12 mouse cellular contexts compared by ENCODE assay signal in the genomic region with DNA sequence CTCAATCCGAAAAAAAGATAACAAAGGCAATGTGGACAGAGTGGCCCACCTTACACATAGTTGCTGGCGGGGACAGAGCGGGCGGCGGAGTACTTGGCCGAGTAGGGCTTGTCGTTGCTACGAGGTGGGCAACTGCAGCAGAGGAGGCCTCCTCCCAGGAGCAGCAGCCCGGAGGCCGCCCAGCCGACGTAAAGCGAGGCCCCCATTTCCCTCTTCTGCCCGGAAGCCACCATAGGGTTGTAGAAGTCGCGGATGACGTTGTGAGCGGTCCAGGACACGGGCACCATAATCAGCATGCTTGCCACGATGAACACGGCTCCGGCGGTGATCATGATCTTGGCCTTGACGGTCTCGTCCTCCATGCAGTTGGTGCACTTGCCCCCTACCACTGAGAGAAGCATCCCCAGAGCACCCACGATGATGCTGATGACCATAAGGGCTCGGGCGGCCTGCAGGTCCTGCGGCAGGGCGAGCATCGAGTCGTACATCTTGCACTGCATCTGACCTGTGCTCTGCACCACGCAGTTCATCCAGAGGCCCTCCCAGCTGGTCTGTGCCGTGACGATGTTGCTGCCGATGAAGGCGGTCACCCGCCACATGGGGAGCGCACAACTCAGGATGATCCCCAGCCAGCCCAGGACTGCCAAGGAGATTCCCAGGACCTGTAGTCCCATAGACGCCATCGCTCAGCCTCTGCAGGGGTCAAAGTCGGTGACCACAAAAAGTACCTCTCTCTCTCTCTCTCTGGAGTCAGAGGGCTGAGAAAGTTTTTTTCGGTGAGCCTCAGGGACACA. TPM values are rescaled to one million over a fixed set of nuclear protein-coding genes. Genes with fewer than 3 reads are reported as not detected.
DNase-seq lines count a peak whose midpoint lies in the region; ATAC-seq and TF ChIP-seq lines count a peak whose summit lies in the region.
"Had no signal": no experiment of that assay in that cellular context is flagged by ENCODE, and none has a peak within 500 bp of the region (broad histone marks: within the 10 kb centered on the region; RNA-seq: fewer than 3 reads in every experiment).

No protein-coding gene starts in this region.

- WGBS in heart, embryonic 16.5 days: 32% methylated on average over 43 of the region's 43 CpGs
- WGBS in neural tube, embryonic 12.5 days: 18% methylated on average over 43 of the region's 43 CpGs
- WGBS in hindbrain, embryonic 13.5 days: 17% methylated on average over 43 of the region's 43 CpGs
- 22% methylated on average over 43 of the region's 43 CpGs for WGBS in stomach, embryonic 14.5 days

- no peak for DNase-seq in heart, postnatal 36 days
- DNase-seq in neural tube, embryonic 10.5 days (ENCODE audit: extremely low spot score, low spot score): no peak
- no peak for DNase-seq in left cerebral cortex, adult 2 months (ENCODE audit: extremely low spot score in 1 of 2, low spot score in 2 of 2)
- no peak for DNase-seq in gastrocnemius, postnatal 36 days
- DNase-seq: adrenal gland, postnatal 36 days had no signal

- peaks cover 11% of the 10 kb centered on the region for H3K27me3 ChIP-seq in heart, embryonic 16.5 days (ENCODE audit: control insufficient read depth, insufficient read depth, low read length)
- H3K27me3 ChIP-seq in neural tube, embryonic 12.5 days (replicated peaks): peaks cover 33% of the 10 kb centered on the region
- H3K27me3 ChIP-seq in hindbrain, embryonic 13.5 days: peaks cover 46% of the 10 kb centered on the region
- H3K27me3 ChIP-seq in stomach, embryonic 14.5 days (ENCODE audit: control insufficient read depth, insufficient read depth, low read length): peaks cover 8% of the 10 kb centered on the region; the same call in 1 of the 2 replicates

- intact Hi-C loops in heart, postnatal 36 days (cut with DNase I): no loop called here
- intact Hi-C loops in left cerebral cortex, adult 2 months (cut with DNase I): no loop called here
- intact Hi-C loops in gastrocnemius, postnatal 36 days (cut with DNase I): no loop called here

- H3K9ac ChIP-seq in heart, embryonic 16.5 days (ENCODE audit: low read length): 0 out of 2 replicates have a peak overlapping the region, but pooled peaks have one; percentile 33
- H3K9ac ChIP-seq in neural tube, embryonic 12.5 days: no peak overlapping the region
- no peak overlapping the region for H3K9ac ChIP-seq in hindbrain, embryonic 13.5 days
- H3K9ac ChIP-seq in stomach, embryonic 14.5 days (replicated peaks; ENCODE audit: low read depth, low read length): peak overlapping the region; percentile 64

- H3K4me3 ChIP-seq in heart, embryonic 16.5 days (ENCODE audit: low read length): peak overlapping the region; percentile 38
- H3K4me3 ChIP-seq in neural tube, embryonic 12.5 days: 0 out of 2 replicates have a peak overlapping the region, but pooled peaks have one; percentile 1
- H3K4me3 ChIP-seq in hindbrain, embryonic 13.5 days: 0 out of 2 replicates have a peak overlapping the region, but pooled peaks have one; percentile 11
- H3K4me3 ChIP-seq in stomach, embryonic 14.5 days (ENCODE audit: low read depth, low read length): peak overlapping the region; percentile 44
- H3K4me3 ChIP-seq in left cerebral cortex, adult 2 months: no peak overlapping the region

- no peaks in the 10 kb centered on the region for H3K9me3 ChIP-seq in heart, embryonic 16.5 days (replicated peaks; ENCODE audit: control insufficient read depth, low read length)
- H3K9me3 ChIP-seq in neural tube, embryonic 12.5 days: no peaks in the 10 kb centered on the region
- H3K9me3 ChIP-seq in hindbrain, embryonic 13.5 days: no peaks in the 10 kb centered on the region
- H3K9me3 ChIP-seq in stomach, embryonic 14.5 days (ENCODE audit: control insufficient read depth, low read depth, low read length): no peaks in the 10 kb centered on the region

- H3K4me1 ChIP-seq in heart, embryonic 16.5 days (ENCODE audit: control insufficient read depth, insufficient read depth, low read length): peaks cover 24% of the 10 kb centered on the region
- peaks cover 5% of the 10 kb centered on the region; the same call in 1 of the 2 replicates for H3K4me1 ChIP-seq in neural tube, embryonic 12.5 days
- H3K4me1 ChIP-seq in hindbrain, embryonic 13.5 days (replicated peaks): peaks cover 12% of the 10 kb centered on the region; the same call in 1 of the 2 replicates
- peaks cover 12% of the 10 kb centered on the region; the same call in 1 of the 2 replicates for H3K4me1 ChIP-seq in stomach, embryonic 14.5 days (ENCODE audit: control insufficient read depth, insufficient read depth, low read length)

- peak overlapping the region; percentile 45 for H3K4me2 ChIP-seq in heart, embryonic 16.5 days (ENCODE audit: low read depth, low read length)
- H3K4me2 ChIP-seq in neural tube, embryonic 12.5 days (replicated peaks): peak overlapping the region; percentile 36
- peak overlapping the region; percentile 20; the same call in 1 of the 2 replicates for H3K4me2 ChIP-seq in hindbrain, embryonic 13.5 days
- peak overlapping the region; percentile 37 for H3K4me2 ChIP-seq in stomach, embryonic 14.5 days (replicated peaks; ENCODE audit: low read depth, low read length)

- no peak for TF ChIP-seq CTCF in left cerebral cortex, adult 2 months (IDR thresholded peaks at IDR 0.05)

- ATAC-seq in heart, embryonic 16.5 days (replicated peaks; ENCODE audit: extremely low read depth, insufficient read depth, low FRiP score): no peak
- no peak for ATAC-seq in neural tube, embryonic 12.5 days (ENCODE audit: low FRiP score, low read depth)
- ATAC-seq in hindbrain, embryonic 13.5 days (ENCODE audit: low FRiP score): no peak
- ATAC-seq in stomach, embryonic 14.5 days (ENCODE audit: insufficient number of reproducible peaks, insufficient read depth, low FRiP score, low read depth): no peak

- H3K36me3 ChIP-seq in heart, embryonic 16.5 days (ENCODE audit: control insufficient read depth, insufficient read depth): no peaks in the 10 kb centered on the region
- no peaks in the 10 kb centered on the region for H3K36me3 ChIP-seq in neural tube, embryonic 12.5 days
- no peaks in the 10 kb centered on the region for H3K36me3 ChIP-seq in hindbrain, embryonic 13.5 days
- no peaks in the 10 kb centered on the region for H3K36me3 ChIP-seq in stomach, embryonic 14.5 days (ENCODE audit: control insufficient read depth, insufficient read depth, low read length)

- H3K27ac ChIP-seq in heart, embryonic 16.5 days (ENCODE audit: low read length): no peak overlapping the region
- no peak overlapping the region for H3K27ac ChIP-seq in neural tube, embryonic 12.5 days
- no peak overlapping the region for H3K27ac ChIP-seq in hindbrain, embryonic 13.5 days
- peak overlapping the region; percentile 87 for H3K27ac ChIP-seq in stomach, embryonic 14.5 days (ENCODE audit: low read length)
- no peak overlapping the region for H3K27ac ChIP-seq in left cerebral cortex, adult 2 months

RNA-seq across cellular contexts. Expression of gene Cldn4, which starts 0.5 kb away (rescaled TPM):
- 3.1 TPM in 2 replicates for polyA plus RNA-seq in heart, embryonic 16.5 days (2015; fragmentation: Nextera tagmentation; extraction: Ambion mirVana)
- not detected for total RNA-seq in heart, postnatal 36 days (2021)
- 2.0 and 2.1 TPM in 2 replicates for polyA plus RNA-seq in neural tube, embryonic 12.5 days (2016; fragmentation: Nextera tagmentation; extraction: Ambion mirVana)
- not detected in 2 replicates for polyA plus RNA-seq in hindbrain, embryonic 13.5 days (2015; fragmentation: Nextera tagmentation; extraction: Ambion mirVana)
- 91.5 and 93.9 TPM in 2 replicates for polyA plus RNA-seq in stomach, embryonic 14.5 days (2014; fragmentation: Nextera tagmentation; extraction: Ambion mirVana)
- not detected for total RNA-seq in left cerebral cortex, adult 2 months (2021)
- total RNA-seq in gastrocnemius, postnatal 36 days (2021): not detected
- total RNA-seq: adrenal gland, postnatal 36 days; granulocyte monocyte progenitor cell, adult 5-6 weeks; left cerebral cortex, postnatal 10 days had no signal

RNA-seq across cellular contexts. Expression of gene Mettl27, which starts 14.1 kb away (rescaled TPM):
- 9.1 and 10.5 TPM in 2 replicates for polyA plus RNA-seq in heart, embryonic 16.5 days (2015; fragmentation: Nextera tagmentation; extraction: Ambion mirVana)
- total RNA-seq in heart, postnatal 36 days (2021): 1 to 10 TPM; 7.3 to 7.5 TPM
- 8.8 and 10.1 TPM in 2 replicates for polyA plus RNA-seq in neural tube, embryonic 12.5 days (2016; fragmentation: Nextera tagmentation; extraction: Ambion mirVana)
- polyA plus RNA-seq in hindbrain, embryonic 13.5 days (2015; fragmentation: Nextera tagmentation; extraction: Ambion mirVana): 5.4 and 6.7 TPM in 2 replicates
- polyA plus RNA-seq in stomach, embryonic 14.5 days (2014; fragmentation: Nextera tagmentation; extraction: Ambion mirVana): 22.1 and 26.3 TPM in 2 replicates
- 1 to 10 TPM; 7.5 to 9.3 TPM for total RNA-seq in left cerebral cortex, adult 2 months (2021)
- 1 to 10 TPM; 5.1 to 6.4 TPM for total RNA-seq in gastrocnemius, postnatal 36 days (2021)

RNA-seq across cellular contexts. Expression of gene Cldn13, which starts 30.9 kb away (rescaled TPM):
- 0.70 and 0.84 TPM in 2 replicates for polyA plus RNA-seq in heart, embryonic 16.5 days (2015; fragmentation: Nextera tagmentation; extraction: Ambion mirVana)
- total RNA-seq in heart, postnatal 36 days (2021): not detected
- 2.6 and 2.7 TPM in 2 replicates for polyA plus RNA-seq in neural tube, embryonic 12.5 days (2016; fragmentation: Nextera tagmentation; extraction: Ambion mirVana)
- polyA plus RNA-seq in hindbrain, embryonic 13.5 days (2015; fragmentation: Nextera tagmentation; extraction: Ambion mirVana): 0.31 TPM in 1 of 2 replicates, not detected in the other
- 1.0 TPM in 1 of 2 replicates, not detected in the other for polyA plus RNA-seq in stomach, embryonic 14.5 days (2014; fragmentation: Nextera tagmentation; extraction: Ambion mirVana)
- not detected for total RNA-seq in left cerebral cortex, adult 2 months (2021)
- not detected for total RNA-seq in gastrocnemius, postnatal 36 days (2021)
- total RNA-seq: adrenal gland, postnatal 36 days; granulocyte monocyte progenitor cell, adult 5-6 weeks; left cerebral cortex, postnatal 10 days had no signal

RNA-seq across cellular contexts. Expression of gene Tmem270, which starts 39.7 kb away (rescaled TPM):
- not detected in 2 replicates for polyA plus RNA-seq in heart, embryonic 16.5 days (2015; fragmentation: Nextera tagmentation; extraction: Ambion mirVana)
- not detected for total RNA-seq in heart, postnatal 36 days (2021)
- polyA plus RNA-seq in neural tube, embryonic 12.5 days (2016; fragmentation: Nextera tagmentation; extraction: Ambion mirVana): not detected in 2 replicates
- polyA plus RNA-seq in hindbrain, embryonic 13.5 days (2015; fragmentation: Nextera tagmentation; extraction: Ambion mirVana): not detected in 2 replicates
- not detected in 2 replicates for polyA plus RNA-seq in stomach, embryonic 14.5 days (2014; fragmentation: Nextera tagmentation; extraction: Ambion mirVana)
- not detected for total RNA-seq in left cerebral cortex, adult 2 months (2021)
- total RNA-seq in gastrocnemius, postnatal 36 days (2021): not detected
- total RNA-seq: adrenal gland, postnatal 36 days; granulocyte monocyte progenitor cell, adult 5-6 weeks; left cerebral cortex, postnatal 10 days had no signal
- polyA plus RNA-seq: spleen, adult 2 months had no signal

RNA-seq across cellular contexts. Expression of gene Cldn3, which starts 39.8 kb away (rescaled TPM):
- polyA plus RNA-seq in heart, embryonic 16.5 days (2015; fragmentation: Nextera tagmentation; extraction: Ambion mirVana): 8.0 and 32.8 TPM in 2 replicates
- total RNA-seq in heart, postnatal 36 days (2021): under 1 TPM in 1 of 2 experiments, not detected in 1; 0.22 TPM
- 1.7 and 1.9 TPM in 2 replicates for polyA plus RNA-seq in neural tube, embryonic 12.5 days (2016; fragmentation: Nextera tagmentation; extraction: Ambion mirVana)
- 2.3 and 2.8 TPM in 2 replicates for polyA plus RNA-seq in hindbrain, embryonic 13.5 days (2015; fragmentation: Nextera tagmentation; extraction: Ambion mirVana)
- polyA plus RNA-seq in stomach, embryonic 14.5 days (2014; fragmentation: Nextera tagmentation; extraction: Ambion mirVana): 69.7 and 71.2 TPM in 2 replicates
- under 1 TPM; 0.81 to 0.82 TPM for total RNA-seq in left cerebral cortex, adult 2 months (2021)
- total RNA-seq in gastrocnemius, postnatal 36 days (2021): not detected
- total RNA-seq: granulocyte monocyte progenitor cell, adult 5-6 weeks had no signal

Comparison
In these comparisons a context has a peak if more than half of its experiments do, and no peak if none do; other contexts are left out.
1. H3K9ac ChIP-seq: peak in heart, embryonic 16.5 days (single experiment) and stomach, embryonic 14.5 days (single experiment); none in neural tube, embryonic 12.5 days (single experiment) and hindbrain, embryonic 13.5 days (single experiment).
2. RNA of gene Cldn4, which starts 0.5 kb away (polyA plus RNA-seq): 91.5 to 93.9 TPM in stomach, embryonic 14.5 days; 3.1 TPM in heart, embryonic 16.5 days, 2.0 to 2.1 TPM in neural tube, embryonic 12.5 days and not detected in hindbrain, embryonic 13.5 days; every median in the first group is over 10 times any median in the second.
3. Peak in every context shown above with its lines, with median percentiles within 50 percentile points of each other: H3K4me2 ChIP-seq.